Mouse (Mus musculus): ENCODE measurements around the gene Abcd3. TPM values are rescaled to one million over a fixed set of nuclear protein-coding genes. Genes with fewer than 3 reads are reported as not detected.
"Not testable (repeated sequence)": the region's sequence is repeated elsewhere in the genome, so short reads cannot be mapped to it uniquely, and the experiment has no call there.

Abcd3 gene
- polyA plus RNA-seq, 1 experiment from 2014 or later, result 65.4 TPM

DNA sequence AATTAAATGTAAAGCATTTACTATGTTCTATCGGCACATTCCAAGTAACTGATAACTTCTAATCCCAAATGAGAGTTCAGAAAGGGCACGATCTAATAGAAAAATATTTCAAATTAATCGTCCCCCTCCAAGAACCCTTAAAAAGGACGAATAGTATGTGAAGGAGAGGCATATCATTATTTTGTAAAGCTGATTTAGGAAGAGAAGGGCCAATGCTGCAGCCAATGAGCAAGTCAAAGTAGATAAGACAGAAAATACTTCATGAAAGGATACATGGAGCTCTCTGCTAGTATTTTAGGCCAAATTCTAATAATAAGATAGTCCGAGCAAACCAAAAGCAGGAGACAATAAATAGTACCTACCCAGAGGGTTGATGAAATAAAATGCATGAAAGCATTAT lies 1.3 kb downstream of the Abcd3 start:
- Histone ChIP-seq H3K27ac (no peak overlapping the region), H3K9ac (peak overlapping the region; percentile 82; the same call in 1 of the 2 replicates), H3K4me1 (peaks cover 19% of the 10 kb centered on the region), H3K27me3 (no peaks in the 10 kb centered on the region), H3K9me3 (no peaks in the 10 kb centered on the region), H3K4me2 (peak overlapping the region; percentile 66), H3K4me3 (replicated peaks) (peak overlapping the region; percentile 85), H3K36me3 (replicated peaks) (no peaks in the 10 kb centered on the region)
- ATAC-seq (ENCODE audit: low FRiP score), result no peak
- WGBS, result 67% methylated on average over 5 of the region's 5 CpGs

DNA sequence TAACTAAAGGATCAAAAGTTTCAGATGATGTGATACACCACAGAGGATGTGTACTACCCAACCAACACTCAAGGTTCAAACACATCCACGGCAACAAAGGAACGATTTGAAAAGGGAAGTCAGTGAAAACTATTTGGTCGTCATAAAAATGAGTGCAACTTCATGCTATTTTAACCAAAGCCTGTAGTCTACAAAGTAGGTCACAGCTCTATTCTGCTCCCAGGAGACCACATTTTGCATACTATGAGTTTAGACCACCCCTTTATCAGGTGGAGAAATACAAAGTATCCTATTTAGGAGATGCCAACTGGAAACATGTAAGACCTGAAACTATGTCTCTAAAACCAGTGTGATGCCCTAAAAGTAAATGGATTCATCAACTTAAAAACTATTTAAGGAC lies 6.9 kb downstream of the Abcd3 start:
- Histone ChIP-seq H3K27ac (no peak overlapping the region), H3K4me3 (replicated peaks) (no peak overlapping the region), H3K9me3 (no peaks in the 10 kb centered on the region), H3K4me1 (peaks cover 4% of the 10 kb centered on the region; the same call in 1 of the 2 replicates), H3K4me2 (no peak overlapping the region), H3K36me3 (replicated peaks) (no peaks in the 10 kb centered on the region), H3K27me3 (no peaks in the 10 kb centered on the region), H3K9ac (no peak overlapping the region)
- ATAC-seq (ENCODE audit: low FRiP score), result no peak
- WGBS, result 92% methylated on average over 3 of the region's 3 CpGs

DNA sequence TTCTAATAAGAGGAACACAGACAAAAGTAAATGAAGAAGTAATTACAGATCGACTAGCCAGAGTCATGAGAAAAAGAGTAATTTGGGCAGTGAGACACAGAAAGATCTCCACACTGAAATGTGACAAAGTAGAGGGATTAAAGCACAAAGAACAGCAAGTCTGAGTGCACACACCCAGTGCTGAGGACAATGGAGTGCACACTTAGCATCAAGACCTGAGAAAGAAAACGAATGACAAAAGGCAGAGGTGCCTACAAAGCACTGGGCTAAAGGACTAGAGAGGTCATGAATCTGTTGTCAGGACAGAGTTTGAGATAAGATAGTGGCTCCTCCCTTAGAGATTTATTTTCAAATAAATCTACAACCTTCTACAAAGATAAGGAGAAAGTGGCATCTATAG lies 20.9 kb downstream of the Abcd3 start:
- WGBS, result 32% methylated on average over 2 of the region's 2 CpGs
- H3K27ac ChIP-seq, result no peak overlapping the region
- H3K36me3 ChIP-seq (replicated peaks), result no peaks in the 10 kb centered on the region; the same call in 1 of the 2 replicates

DNA sequence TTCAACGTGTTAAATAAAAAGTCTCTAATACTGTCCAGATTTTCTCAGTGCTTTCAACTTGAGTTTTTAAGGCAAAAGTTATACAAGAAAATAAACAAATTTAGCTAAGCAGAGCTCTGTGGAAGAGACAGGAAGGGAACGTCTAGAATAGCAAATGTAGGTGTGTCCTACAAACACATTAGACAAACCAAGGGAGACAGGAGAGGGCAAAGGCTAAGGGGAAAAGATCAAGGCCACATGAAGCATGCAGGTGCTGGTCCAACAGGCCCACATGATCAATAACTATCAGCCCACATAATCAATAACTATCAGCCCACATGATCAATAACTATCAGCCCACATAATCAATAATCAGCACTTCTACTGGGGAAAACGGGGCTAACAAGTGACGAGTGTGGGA lies 22.9 kb downstream of the Abcd3 start:
- Histone ChIP-seq H3K4me2 (no peak overlapping the region), H3K27ac (no peak overlapping the region), H3K27me3 (no peaks in the 10 kb centered on the region), H3K9me3 (no peaks in the 10 kb centered on the region), H3K36me3 (replicated peaks) (no peaks in the 10 kb centered on the region; the same call in 1 of the 2 replicates), H3K9ac (no peak overlapping the region), H3K4me3 (replicated peaks) (no peak overlapping the region), H3K4me1 (peaks cover 3% of the 10 kb centered on the region)
- no peak for ATAC-seq (ENCODE audit: low FRiP score)
- WGBS, result 87% methylated on average over 4 of the region's 4 CpGs

More for the DNA sequence above, 20.9 kb downstream of the Abcd3 start:
- H3K4me2 ChIP-seq, result no peak overlapping the region
- no peak overlapping the region for H3K4me3 ChIP-seq (replicated peaks)
- ATAC-seq (ENCODE audit: low FRiP score), result no peak
- H3K4me1 ChIP-seq, result peaks cover 3% of the 10 kb centered on the region
- H3K9ac ChIP-seq, result no peak overlapping the region
- H3K27me3 ChIP-seq, result no peaks in the 10 kb centered on the region
- H3K9me3 ChIP-seq, result no peaks in the 10 kb centered on the region

DNA sequence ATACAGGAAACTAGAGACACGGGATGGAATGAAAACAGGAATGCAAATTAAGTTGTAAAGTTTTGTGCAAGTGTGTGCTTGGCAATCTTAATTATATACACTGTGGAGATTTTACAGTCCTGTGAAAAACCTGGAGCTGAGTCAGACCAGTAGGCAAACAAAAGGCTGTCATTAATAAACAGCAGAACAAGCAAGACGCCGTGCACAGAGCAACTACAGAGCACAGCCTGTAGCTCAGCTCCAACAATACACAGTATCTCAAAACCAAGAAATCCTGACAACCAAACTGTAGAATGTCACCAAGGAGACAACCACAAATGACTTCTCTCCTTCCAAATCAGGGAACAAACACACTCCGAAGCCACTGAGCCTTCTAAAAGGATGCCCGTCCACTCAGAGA lies 24.7 kb downstream of the Abcd3 start:
- Histone ChIP-seq H3K9ac (no peak overlapping the region), H3K36me3 (replicated peaks) (no peaks in the 10 kb centered on the region; the same call in 1 of the 2 replicates), H3K9me3 (no peaks in the 10 kb centered on the region), H3K4me1 (peaks cover 3% of the 10 kb centered on the region), H3K27ac (peak overlapping the region; percentile 14; the same call in 1 of the 2 replicates), H3K27me3 (no peaks in the 10 kb centered on the region), H3K4me2 (no peak overlapping the region), H3K4me3 (replicated peaks) (no peak overlapping the region)
- WGBS, result 43% methylated on average over 5 of the region's 5 CpGs
- peak; percentile 76 for ATAC-seq (ENCODE audit: low FRiP score)

DNA sequence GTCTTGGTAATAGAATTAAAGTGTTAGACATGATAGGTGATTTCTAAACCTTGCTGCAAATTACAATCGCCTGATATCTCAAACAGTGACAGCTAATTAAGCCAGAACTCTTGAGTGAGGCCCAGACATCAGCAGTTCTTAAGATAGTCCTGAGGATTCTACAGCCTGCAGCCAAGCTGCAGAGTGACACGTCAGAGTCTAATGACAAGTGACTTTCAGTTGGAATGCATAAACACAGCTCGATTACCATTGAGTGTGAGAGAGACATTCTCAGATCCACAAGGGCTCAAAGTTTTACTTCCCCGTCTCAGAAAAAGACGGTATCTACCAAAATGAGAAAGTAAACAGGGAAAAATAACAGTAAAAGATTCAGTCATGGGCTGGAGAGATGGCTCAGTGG lies 25.3 kb downstream of the Abcd3 start:
- no peak overlapping the region for H3K4me3 ChIP-seq (replicated peaks)
- H3K36me3 ChIP-seq (replicated peaks), result no peaks in the 10 kb centered on the region; the same call in 1 of the 2 replicates
- H3K27ac ChIP-seq, result no peak overlapping the region
- 63% methylated on average over 5 of the region's 5 CpGs for WGBS
- H3K4me2 ChIP-seq, result no peak overlapping the region
- no peaks in the 10 kb centered on the region for H3K9me3 ChIP-seq
- no peaks in the 10 kb centered on the region for H3K27me3 ChIP-seq
- no peak overlapping the region for H3K9ac ChIP-seq
- no peak for ATAC-seq (ENCODE audit: low FRiP score)
- H3K4me1 ChIP-seq, result peaks cover 3% of the 10 kb centered on the region

DNA sequence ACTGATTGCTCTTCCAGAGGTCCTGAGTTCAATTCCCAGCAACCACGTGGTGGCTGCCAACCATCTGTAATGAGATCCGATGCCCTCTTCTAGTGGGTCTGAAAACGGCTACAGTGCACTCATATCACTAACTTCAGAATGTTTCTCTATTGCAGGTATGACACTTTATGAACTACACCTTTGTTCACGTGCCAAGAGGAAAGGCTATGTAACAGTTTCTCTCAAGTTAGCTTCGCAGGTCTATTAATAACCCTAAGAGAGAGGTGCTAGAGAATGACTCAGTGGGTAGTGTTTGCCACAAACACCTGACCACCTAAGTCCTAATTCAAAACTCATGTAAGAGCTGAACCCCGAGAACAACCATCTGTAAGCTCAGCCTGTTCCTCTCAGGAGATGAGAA lies 32.1 kb downstream of the Abcd3 start:
- Histone ChIP-seq H3K9ac (no peak overlapping the region), H3K27me3 (no peaks in the 10 kb centered on the region), H3K4me2 (no peak overlapping the region), H3K27ac (no peak overlapping the region), H3K4me1 (no peaks in the 10 kb centered on the region), H3K36me3 (replicated peaks) (no peaks in the 10 kb centered on the region), H3K9me3 (no peaks in the 10 kb centered on the region), H3K4me3 (replicated peaks) (no peak overlapping the region)
- ATAC-seq (ENCODE audit: low FRiP score), result no peak
- 91% methylated on average over 6 of the region's 6 CpGs for WGBS

DNA sequence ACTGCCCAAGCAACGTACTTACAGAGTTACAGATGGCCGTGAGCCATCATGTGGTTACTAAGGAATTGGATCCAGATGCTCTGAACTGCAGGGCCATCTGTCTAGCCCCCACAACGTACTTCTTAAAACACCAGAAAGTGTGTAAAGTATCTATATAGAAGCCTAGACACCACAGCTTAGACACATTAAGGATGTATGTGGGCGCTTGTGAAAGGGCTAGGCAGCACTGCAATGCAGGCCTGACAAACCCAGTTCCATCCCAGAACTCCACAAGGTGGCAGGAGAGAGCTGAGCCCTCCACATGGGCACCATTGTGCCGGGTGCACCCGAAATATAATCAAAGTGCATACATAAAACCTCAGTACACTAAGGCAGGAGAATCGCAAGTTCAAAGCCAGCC lies 37.2 kb downstream of the Abcd3 start:
- Histone ChIP-seq H3K4me3 (replicated peaks) (no peak overlapping the region), H3K36me3 (replicated peaks) (peaks cover 3% of the 10 kb centered on the region; the same call in 1 of the 2 replicates), H3K9me3 (no peaks in the 10 kb centered on the region), H3K27ac (no peak overlapping the region), H3K4me1 (no peaks in the 10 kb centered on the region), H3K4me2 (no peak overlapping the region), H3K9ac (no peak overlapping the region), H3K27me3 (no peaks in the 10 kb centered on the region)
- ATAC-seq (ENCODE audit: low FRiP score), result no peak
- 63% methylated on average over 7 of the region's 7 CpGs for WGBS

DNA sequence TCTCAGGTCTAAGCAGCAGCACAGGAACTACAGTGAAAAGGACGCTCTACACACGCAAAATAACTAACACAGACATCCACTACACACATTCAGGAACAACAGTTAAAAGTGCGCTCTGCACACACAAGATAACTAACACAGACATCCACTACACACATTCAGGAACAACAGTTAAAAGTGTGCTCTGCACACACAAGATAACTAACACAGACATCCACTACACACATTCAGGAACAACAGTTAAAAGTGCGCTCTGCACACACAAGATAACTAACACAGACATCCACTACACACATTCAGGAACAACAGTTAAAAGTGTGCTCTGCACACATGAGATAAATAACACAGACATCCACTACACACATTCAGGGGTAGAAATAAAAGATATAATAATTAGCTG lies 41.8 kb downstream of the Abcd3 start:
- ATAC-seq (ENCODE audit: low FRiP score); H3K4me2 ChIP-seq; H3K4me3 ChIP-seq (replicated peaks); H3K27ac ChIP-seq; H3K27me3 ChIP-seq; H3K4me1 ChIP-seq; H3K9ac ChIP-seq; H3K9me3 ChIP-seq: not testable (repeated sequence)
- peaks cover 23% of the 10 kb centered on the region for H3K36me3 ChIP-seq (replicated peaks)
- WGBS, result 96% methylated on average over 4 of the region's 4 CpGs

DNA sequence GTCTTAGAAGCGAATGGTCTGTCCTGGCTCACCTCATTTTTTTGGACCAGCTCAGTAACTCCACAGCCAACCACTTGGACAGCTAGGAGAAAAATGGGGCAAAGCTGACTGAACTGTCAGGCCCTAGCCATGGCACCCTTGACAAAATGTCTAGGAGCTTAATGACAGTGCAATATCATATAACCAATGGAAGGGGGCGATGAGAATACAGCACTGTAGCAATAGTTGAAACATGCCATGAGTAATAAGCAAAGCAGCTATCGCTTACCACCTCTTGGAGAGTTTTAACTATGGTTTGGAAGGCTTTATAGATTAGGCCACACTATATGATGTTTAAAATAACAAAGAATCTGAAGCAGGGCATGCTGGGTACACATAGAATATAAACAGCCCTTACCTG lies 46.3 kb downstream of the Abcd3 start:
- no peaks in the 10 kb centered on the region for H3K27me3 ChIP-seq
- H3K4me2 ChIP-seq, result no peak overlapping the region
- ATAC-seq (ENCODE audit: low FRiP score), result no peak
- no peaks in the 10 kb centered on the region for H3K9me3 ChIP-seq
- no peak overlapping the region for H3K4me3 ChIP-seq (replicated peaks)
- no peak overlapping the region for H3K9ac ChIP-seq
- no peaks in the 10 kb centered on the region for H3K4me1 ChIP-seq
- H3K36me3 ChIP-seq (replicated peaks), result peaks cover 53% of the 10 kb centered on the region
- WGBS, result 92% methylated on average over 3 of the region's 3 CpGs
- no peak overlapping the region for H3K27ac ChIP-seq

DNA sequence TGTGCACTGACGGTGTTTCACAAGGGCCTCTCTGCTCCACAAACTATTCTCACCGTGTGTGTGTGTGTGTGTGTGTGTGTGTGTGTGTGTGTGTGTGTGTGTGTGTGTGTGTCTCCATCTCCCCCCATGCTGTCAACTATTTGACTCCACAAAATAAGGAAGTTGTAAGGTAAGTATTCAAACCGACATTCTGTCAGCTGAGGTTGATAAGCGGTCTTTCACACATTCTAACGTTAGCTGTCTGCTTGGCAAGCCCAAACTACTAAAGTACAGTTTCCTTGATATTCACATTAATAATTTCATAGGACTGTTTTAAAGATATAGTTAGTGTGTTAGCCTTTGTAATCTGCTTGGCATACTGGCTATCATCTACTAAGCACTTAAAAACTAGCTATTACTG lies 48.3 kb downstream of the Abcd3 start:
- Histone ChIP-seq H3K36me3 (replicated peaks) (peaks cover 54% of the 10 kb centered on the region), H3K4me3 (replicated peaks) (no peak overlapping the region), H3K9ac (no peak overlapping the region), H3K27ac (no peak overlapping the region), H3K27me3 (no peaks in the 10 kb centered on the region), H3K4me2 (no peak overlapping the region), H3K9me3 (no peaks in the 10 kb centered on the region), H3K4me1 (no peaks in the 10 kb centered on the region)
- ATAC-seq (ENCODE audit: low FRiP score), result no peak
- WGBS, result 91% methylated on average over 5 of the region's 5 CpGs

DNA sequence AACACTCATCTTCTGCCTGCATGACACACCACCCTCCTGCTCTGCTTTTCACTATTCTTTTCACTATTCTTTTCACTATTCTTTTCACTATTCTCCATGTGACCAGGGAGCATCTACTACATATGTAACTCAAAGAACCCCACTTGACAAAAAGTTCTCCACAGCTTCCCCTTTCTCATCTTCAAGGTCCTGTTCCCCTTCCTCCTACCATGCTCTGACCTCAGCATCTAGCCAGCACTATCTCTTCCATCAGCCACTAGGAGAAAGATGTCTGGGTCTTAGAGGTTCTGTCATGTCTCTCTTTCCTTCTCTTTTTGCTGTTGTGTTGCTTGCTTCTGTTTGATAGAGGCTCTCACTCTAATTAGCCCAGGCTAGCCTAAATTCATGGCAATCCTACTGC lies 49.1 kb downstream of the Abcd3 start:
- ATAC-seq (ENCODE audit: low FRiP score), result no peak

DNA sequence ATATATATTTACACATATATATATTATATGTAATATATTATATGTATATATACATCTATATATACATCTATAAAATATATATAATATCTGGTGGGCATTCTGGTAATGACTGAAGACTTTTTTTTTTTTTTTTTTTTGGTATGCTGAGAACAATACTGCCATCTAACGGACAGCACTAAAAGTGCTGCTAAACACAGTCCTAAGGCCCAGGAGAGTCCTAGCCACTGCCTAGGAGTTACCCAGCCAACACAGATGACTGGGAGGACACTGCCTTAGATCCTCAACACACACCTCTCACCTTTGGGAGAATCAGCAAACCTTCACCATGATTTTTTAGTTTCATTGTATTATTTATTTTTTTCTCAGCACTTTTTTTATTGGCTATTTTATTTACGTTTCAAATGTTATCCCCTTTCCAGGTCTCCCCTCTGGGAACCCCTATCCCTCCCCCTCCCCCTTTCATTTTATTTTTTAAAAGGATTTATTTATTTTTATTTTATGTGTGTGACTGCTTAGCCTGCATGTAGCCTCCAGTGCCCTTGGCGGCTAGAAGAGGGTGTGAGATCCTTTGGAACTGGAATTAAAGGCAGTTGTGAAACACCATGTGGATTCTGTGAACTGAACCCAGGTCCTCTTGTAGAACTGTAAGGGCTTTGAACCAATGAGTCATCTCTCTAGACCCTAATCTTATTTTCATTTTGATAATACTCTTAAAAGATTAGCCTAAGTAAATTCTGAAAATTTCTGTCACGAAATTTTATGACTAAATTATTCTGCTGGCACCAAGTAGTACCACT lies 52.8 kb downstream of the Abcd3 start:
- H3K27me3 ChIP-seq, result no peaks in the 10 kb centered on the region
- H3K36me3 ChIP-seq (replicated peaks), result peaks cover 34% of the 10 kb centered on the region
- no peaks in the 10 kb centered on the region for H3K9me3 ChIP-seq
- H3K27ac ChIP-seq, result no peak overlapping the region
- no peak overlapping the region for H3K9ac ChIP-seq
- H3K4me2 ChIP-seq, result no peak overlapping the region
- no peaks in the 10 kb centered on the region for H3K4me1 ChIP-seq
- H3K4me3 ChIP-seq (replicated peaks), result no peak overlapping the region
- peak; percentile 79; the same call in 1 of the 2 replicates for ATAC-seq (ENCODE audit: low FRiP score)
- 66% methylated on average over 4 of the region's 4 CpGs for WGBS

More for the DNA sequence above, 49.1 kb downstream of the Abcd3 start:
- H3K27ac ChIP-seq, result no peak overlapping the region
- H3K4me1 ChIP-seq, result no peaks in the 10 kb centered on the region
- no peak overlapping the region for H3K4me3 ChIP-seq (replicated peaks)
- H3K4me2 ChIP-seq, result no peak overlapping the region
- H3K27me3 ChIP-seq, result no peaks in the 10 kb centered on the region
- no peak overlapping the region for H3K9ac ChIP-seq
- H3K9me3 ChIP-seq, result no peaks in the 10 kb centered on the region
- peaks cover 48% of the 10 kb centered on the region for H3K36me3 ChIP-seq (replicated peaks)

Measured in forebrain, embryonic 12.5 days (tissue).